Mouse (Mus musculus) hindbrain, embryonic 14.5 days (tissue): ENCODE measurements around the gene Gm28230. TPM values are rescaled to one million over a fixed set of nuclear protein-coding genes. Genes with fewer than 3 reads are reported as not detected.
A peak's percentile ranks its signal among the peaks of the same experiment; 100 is the strongest.

Experiments used
- ATAC-seq: fragments of 200-750 bp; cut with Nextera tagmentation; 2 replicates; pipeline ENCODE4 v1.8.0; 2017; ENCODE audit warnings: moderate number of reproducible peaks, mild to moderate bottlenecking, moderate TSS enrichment, moderate library complexity; ENCODE audit not compliant: low FRiP score
- DNase-seq: peaks from one replicate; pipeline ENCODE4 v3.0.0-alpha.2; 2015; ENCODE audit warnings: low spot score
- H3K27ac ChIP-seq: fragments of 300-500 bp; sonication (generic); 2 replicates; pipeline ENCODE4 v1.5.1; 2014; ENCODE audit warnings: mild to moderate bottlenecking, moderate library complexity
- H3K27me3 ChIP-seq: fragments of 300-500 bp; sonication (generic); 2 replicates; pipeline ENCODE4 v1.6.1; 2014; ENCODE audit warnings: mild to moderate bottlenecking, low read length, mixed read lengths; ENCODE audit not compliant: control insufficient read depth, insufficient read depth
- H3K36me3 ChIP-seq: fragments of 300-500 bp; sonication (generic); replicated peaks from 2 replicates; pipeline ENCODE4 v1.6.1; 2014; ENCODE audit not compliant: control insufficient read depth, insufficient read depth
- H3K4me1 ChIP-seq: fragments of 300-500 bp; sonication (generic); replicated peaks from 2 replicates; pipeline ENCODE4 v1.6.1; 2014; ENCODE audit warnings: antibody characterized with exemption, low read length, mixed read lengths; ENCODE audit not compliant: control insufficient read depth, insufficient read depth
- H3K4me2 ChIP-seq: fragments of 300-500 bp; sonication (generic); replicated peaks from 2 replicates; pipeline ENCODE4 v1.6.1; 2014; ENCODE audit warnings: mild to moderate bottlenecking, moderate library complexity
- H3K4me3 ChIP-seq: fragments of 300-500 bp; sonication (generic); replicated peaks from 2 replicates; pipeline ENCODE4 v1.5.1; 2014; ENCODE audit warnings: mild to moderate bottlenecking, low read length
- H3K9ac ChIP-seq: fragments of 300-500 bp; sonication (generic); 2 replicates; pipeline ENCODE4 v1.6.1; 2014
- H3K9me3 ChIP-seq: fragments of 300-500 bp; sonication (generic); 2 replicates; pipeline ENCODE4 v1.6.1; 2016; ENCODE audit warnings: low read length; ENCODE audit not compliant: control insufficient read depth
- WGBS: fragments of 180-500 bp; shearing (Covaris S2); extraction: QIAGEN DNeasy Blood & Tissue Kit; methylation state at CpG from one replicate; pipeline ENCODE4 v1.1.7; 2014; 5-methylcytosine and 5-hydroxymethylcytosine counted together
- polyA plus RNA-seq: library from polyadenylated mRNA; unstranded; fragments of >200 nt; fragmentation: Nextera tagmentation; extraction: Ambion mirVana; gene quantifications from 2 replicates; pipeline ENCODE4 v1.2.1, GENCODE M21; 2014

Gene Gm28230
- polyA plus RNA-seq, 1 experiment from 2014 or later, result 1.3 TPM

DNA sequence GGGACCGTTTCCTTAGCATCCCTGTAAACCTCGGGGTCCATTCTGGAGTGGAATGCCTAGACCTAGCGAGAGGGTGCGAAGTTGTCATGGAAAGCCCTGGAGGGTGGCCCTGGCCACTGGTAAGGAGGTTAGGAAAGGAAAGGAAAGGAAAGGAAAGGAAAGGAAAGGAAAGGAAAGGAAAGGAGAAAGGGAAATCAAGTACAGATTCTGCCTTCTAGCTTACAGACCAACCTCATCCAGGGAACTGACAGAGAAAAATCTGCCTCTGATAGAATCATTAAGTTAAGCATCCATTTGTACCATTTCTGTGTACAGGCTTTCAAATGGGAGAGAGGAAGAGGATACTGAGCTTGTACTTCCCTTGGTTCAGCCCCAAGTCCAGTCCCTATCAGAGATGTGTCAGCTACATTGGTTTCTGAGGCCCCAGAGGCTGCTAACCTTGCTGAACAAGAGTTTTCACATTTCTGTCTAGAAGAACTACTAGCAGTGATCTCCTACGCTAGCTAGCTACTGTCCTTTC lies 24.3 kb downstream of the Gm28230 start:
- peaks cover 94% of the 10 kb centered on the region for H3K27me3 ChIP-seq
- H3K4me2 ChIP-seq, result peak overlapping the region; percentile 55
- no peak for ATAC-seq
- WGBS, result 12% methylated on average over 5 of the region's 5 CpGs
- no peak for DNase-seq
- H3K36me3 ChIP-seq, result peaks cover 7% of the 10 kb centered on the region; the same call in 1 of the 2 replicates
- H3K4me3 ChIP-seq, result peak overlapping the region; percentile 34
- H3K9me3 ChIP-seq, result no peaks in the 10 kb centered on the region
- peaks cover 21% of the 10 kb centered on the region for H3K4me1 ChIP-seq
- H3K27ac ChIP-seq, result peak overlapping the region; percentile 94
- H3K9ac ChIP-seq, result peak overlapping the region; percentile 75; the same call in 1 of the 2 replicates

DNA sequence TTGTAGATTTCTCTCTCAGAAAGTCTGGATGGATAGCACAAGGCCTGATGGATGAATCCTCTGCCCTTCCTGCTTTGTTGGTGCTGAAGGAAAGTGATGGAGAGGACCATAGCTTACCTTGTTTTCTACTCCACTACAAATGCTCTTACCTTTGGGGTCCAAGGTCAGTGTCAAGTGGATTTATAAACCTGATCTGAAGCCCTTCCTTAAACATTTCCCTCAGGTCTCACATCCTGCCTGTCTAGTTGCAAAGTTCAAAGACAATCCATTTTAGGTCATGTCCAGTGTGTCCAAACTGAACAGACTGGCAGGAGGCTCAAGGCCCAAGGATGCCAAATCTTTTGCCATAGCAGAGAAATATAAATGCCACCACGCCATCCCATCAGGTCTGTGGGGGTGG lies 25.3 kb downstream of the Gm28230 start:
- WGBS, result 82% methylated on average over 1 of the region's 1 CpGs
- no peaks in the 10 kb centered on the region for H3K9me3 ChIP-seq
- H3K36me3 ChIP-seq, result peaks cover 1% of the 10 kb centered on the region; the same call in 1 of the 2 replicates
- peak overlapping the region; percentile 79 for H3K27ac ChIP-seq
- DNase-seq (no peak), ATAC-seq (no peak)
- H3K4me2 ChIP-seq, result no peak overlapping the region
- peaks cover 90% of the 10 kb centered on the region for H3K27me3 ChIP-seq
- 0 out of 2 replicates have a peak overlapping the region, but pooled peaks have one; percentile 64 for H3K9ac ChIP-seq
- H3K4me3 ChIP-seq, result no peak overlapping the region
- H3K4me1 ChIP-seq, result peaks cover 21% of the 10 kb centered on the region

DNA sequence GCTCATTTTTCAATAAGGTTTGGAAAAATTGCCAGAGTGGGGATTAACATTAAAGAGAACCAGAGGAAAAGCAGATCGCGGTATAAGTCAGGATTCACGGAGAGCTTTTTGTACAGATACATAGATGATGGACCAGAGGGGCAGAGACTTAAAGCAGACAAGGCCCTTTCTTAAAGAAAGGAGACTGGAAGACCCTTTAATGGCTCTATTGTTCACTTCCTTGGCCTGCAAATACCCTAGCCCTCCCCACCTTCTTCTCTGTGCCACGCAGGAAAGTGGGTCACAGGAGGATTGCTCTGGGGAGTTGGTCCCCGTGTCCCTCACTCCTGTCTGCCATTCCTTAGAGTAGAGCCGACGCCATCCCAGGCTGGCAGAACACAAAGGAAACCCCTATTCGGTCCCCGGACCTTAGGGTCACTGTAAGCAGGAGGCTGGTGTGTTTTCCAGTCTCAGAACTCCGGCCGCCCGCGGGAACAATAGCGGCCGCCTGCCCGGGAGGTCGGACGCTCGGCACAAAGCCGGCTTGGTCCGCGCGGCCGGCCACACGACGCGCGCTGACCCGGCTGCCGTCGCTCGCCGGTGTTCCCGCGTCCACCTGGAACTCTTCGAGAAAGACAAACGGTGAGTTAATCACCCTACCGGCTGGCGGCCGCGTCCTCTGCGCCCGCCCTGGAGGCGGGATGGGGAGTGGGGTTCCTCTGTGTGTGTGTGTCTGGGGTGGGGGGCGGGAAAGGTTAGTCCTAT lies 26.1 kb downstream of the Gm28230 start:
- Histone ChIP-seq H3K27me3 (peaks cover 87% of the 10 kb centered on the region), H3K4me3 (peak overlapping the region; percentile 31), H3K36me3 (no peaks in the 10 kb centered on the region), H3K4me2 (peak overlapping the region; percentile 64), H3K9ac (peak overlapping the region; percentile 64), H3K4me1 (peaks cover 21% of the 10 kb centered on the region), H3K27ac (peak overlapping the region; percentile 79), H3K9me3 (no peaks in the 10 kb centered on the region)
- ATAC-seq (no peak), DNase-seq (no peak)
- WGBS, result 2% methylated on average over 45 of the region's 45 CpGs

DNA sequence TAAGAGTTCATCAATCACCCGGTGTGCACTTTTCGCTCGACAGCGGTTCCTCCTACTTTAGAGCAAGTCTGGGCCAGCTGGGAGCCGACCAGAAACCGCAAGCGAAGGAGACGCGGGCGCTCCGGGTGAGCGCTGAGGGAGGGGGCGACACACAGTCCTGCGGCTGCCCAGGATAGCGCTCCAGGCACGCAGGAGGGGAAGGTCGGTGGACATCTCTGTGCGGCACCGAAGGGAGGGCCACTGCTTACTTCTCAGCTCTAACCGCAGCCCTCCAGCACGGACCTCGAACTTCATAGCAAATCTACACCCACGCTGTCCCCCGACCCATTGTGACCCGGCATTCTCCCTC lies 26.6 kb downstream of the Gm28230 start:
- WGBS, result 1% methylated on average over 25 of the region's 25 CpGs
- ATAC-seq (peak; percentile 40; the same call in 1 of the 2 replicates), DNase-seq (no peak)
- Histone ChIP-seq H3K27ac (peak overlapping the region; percentile 79), H3K4me3 (peak overlapping the region; percentile 31), H3K4me2 (peak overlapping the region; percentile 64), H3K36me3 (no peaks in the 10 kb centered on the region), H3K9ac (peak overlapping the region; percentile 64), H3K27me3 (peaks cover 89% of the 10 kb centered on the region), H3K4me1 (peaks cover 21% of the 10 kb centered on the region), H3K9me3 (no peaks in the 10 kb centered on the region)

DNA sequence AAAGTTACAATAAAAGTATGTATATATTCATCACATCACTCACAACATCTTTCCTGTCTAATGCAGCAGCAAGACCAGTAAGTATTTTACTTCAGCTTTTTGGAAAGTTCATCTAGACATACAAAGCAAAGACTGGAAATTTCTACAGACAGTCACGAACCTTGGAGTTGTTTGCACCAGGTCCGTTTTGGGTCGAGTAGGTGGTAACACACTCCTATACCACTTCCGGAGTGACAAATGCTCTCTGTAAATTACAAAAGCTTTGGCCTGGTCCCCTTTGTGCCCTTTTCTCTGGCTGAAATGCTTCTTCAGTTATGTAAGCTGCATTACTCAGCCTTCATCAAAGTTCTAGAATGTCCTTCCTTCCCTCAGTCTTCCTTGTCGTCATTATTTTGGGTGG lies 27.2 kb downstream of the Gm28230 start:
- Histone ChIP-seq H3K4me1 (peaks cover 21% of the 10 kb centered on the region), H3K27me3 (peaks cover 91% of the 10 kb centered on the region), H3K9me3 (no peaks in the 10 kb centered on the region), H3K9ac (no peak overlapping the region), H3K36me3 (no peaks in the 10 kb centered on the region), H3K4me3 (no peak overlapping the region), H3K27ac (no peak overlapping the region), H3K4me2 (peak overlapping the region; percentile 64; the same call in 1 of the 2 replicates)
- ATAC-seq (no peak), DNase-seq (no peak)
- 18% methylated on average over 5 of the region's 5 CpGs for WGBS

DNA sequence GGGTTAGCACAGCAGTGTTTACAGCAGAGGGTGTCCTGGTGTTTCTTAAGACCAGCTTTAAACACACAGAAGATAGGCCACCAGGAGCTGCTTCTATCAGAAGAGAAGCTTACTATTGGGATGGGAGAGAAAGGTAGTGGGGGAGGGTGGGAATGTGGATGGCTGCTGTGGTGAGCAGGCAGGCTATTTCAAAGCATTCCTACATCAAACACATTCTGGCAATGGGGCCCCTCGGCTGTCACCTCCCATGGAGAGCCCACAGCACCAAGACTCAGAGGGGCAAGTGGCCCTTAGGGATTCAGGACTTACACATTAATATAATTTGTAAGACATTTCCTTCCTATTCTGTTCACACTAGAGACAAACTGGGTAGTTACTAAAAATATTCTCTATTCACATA lies 33.6 kb downstream of the Gm28230 start:
- Histone ChIP-seq H3K4me2 (no peak overlapping the region), H3K27me3 (peaks cover 87% of the 10 kb centered on the region), H3K36me3 (no peaks in the 10 kb centered on the region), H3K4me1 (peaks cover 16% of the 10 kb centered on the region), H3K9ac (no peak overlapping the region), H3K27ac (no peak overlapping the region), H3K4me3 (no peak overlapping the region), H3K9me3 (no peaks in the 10 kb centered on the region)
- no peak for ATAC-seq
- WGBS, result 8% methylated on average over 1 of the region's 1 CpGs
- DNase-seq, result no peak

DNA sequence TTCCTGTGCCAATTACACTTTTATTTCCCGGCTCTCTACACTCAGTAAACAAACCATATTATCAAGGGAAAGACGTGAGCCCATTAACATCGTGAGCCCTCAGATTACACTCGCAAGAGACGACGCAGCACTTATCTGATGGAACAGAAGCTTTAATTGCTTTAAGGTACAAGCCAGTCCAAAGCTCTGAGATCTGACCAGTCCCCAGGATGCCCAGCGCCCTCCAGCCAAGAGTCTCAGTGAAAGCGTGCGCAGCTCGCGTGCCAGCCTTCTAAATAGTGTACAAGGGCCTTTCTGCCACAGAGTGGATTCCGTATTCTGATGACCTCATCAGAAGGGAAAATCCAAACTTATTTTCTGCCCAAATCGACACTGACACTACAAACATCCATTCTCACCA lies 35.4 kb downstream of the Gm28230 start:
- DNase-seq (no peak), ATAC-seq (no peak)
- no peak overlapping the region for H3K27ac ChIP-seq
- peak overlapping the region; percentile 96 for H3K4me2 ChIP-seq
- no peaks in the 10 kb centered on the region for H3K36me3 ChIP-seq
- 7% methylated on average over 13 of the region's 13 CpGs for WGBS
- peaks cover 16% of the 10 kb centered on the region for H3K4me1 ChIP-seq
- no peak overlapping the region for H3K4me3 ChIP-seq
- no peak overlapping the region for H3K9ac ChIP-seq
- H3K27me3 ChIP-seq, result peaks cover 90% of the 10 kb centered on the region
- no peaks in the 10 kb centered on the region for H3K9me3 ChIP-seq

DNA sequence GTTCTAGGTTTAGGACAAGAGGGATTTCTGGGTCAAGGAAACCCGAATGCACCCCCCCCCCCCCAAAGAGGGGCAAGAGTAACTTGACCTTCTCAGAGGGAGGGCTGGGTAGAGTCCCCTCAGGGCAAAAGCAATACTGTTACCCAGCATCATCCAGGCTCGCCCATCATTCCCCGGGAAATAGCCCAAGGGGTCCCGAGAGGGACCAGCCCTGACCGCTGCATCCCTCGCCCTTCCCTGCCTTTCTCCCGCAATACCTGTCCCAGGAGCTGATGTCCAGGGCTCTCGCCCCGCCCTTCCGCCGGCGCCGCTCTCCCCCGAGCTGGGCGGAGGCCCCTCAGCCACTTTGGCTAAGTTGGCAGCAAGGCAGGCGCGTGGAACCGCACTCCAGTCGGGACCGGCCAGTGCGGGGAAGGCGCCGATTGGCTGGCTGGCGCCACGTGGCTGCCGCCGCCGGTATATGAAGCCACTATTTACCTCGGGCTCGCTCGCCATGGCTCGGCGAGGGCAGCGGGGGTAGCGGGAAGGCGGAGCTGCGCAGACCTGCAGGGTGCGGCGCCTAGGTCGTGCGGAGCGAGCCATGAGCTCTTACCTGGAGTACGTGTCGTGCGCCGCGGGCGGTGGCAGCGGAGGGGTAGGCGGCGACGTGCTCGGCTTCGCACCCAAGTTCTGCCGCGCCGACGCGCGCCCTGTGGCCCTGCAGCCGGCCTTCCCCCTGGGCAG lies 36.2 kb downstream of the Gm28230 start, which contains the start of gene Hoxd1:
Gene Hoxd1 (plus strand): TSS at position 459 of the 723 bp plus-strand sequence.
- peaks cover 84% of the 10 kb centered on the region for H3K27me3 ChIP-seq
- peak within 1 kb of the TSS; percentile 34; the same call in 1 of the 2 replicates for H3K9ac ChIP-seq
- WGBS, result under 1% methylated on average over 60 of the region's 61 CpGs
- no peak within 1 kb of the TSS for H3K27ac ChIP-seq
- H3K4me1 ChIP-seq, result peaks cover 16% of the 10 kb centered on the region
- DNase-seq (no peak), ATAC-seq (peak; percentile 84)
- H3K36me3 ChIP-seq, result no peaks in the 10 kb centered on the region
- peak within 1 kb of the TSS; percentile 96 for H3K4me2 ChIP-seq
- H3K4me3 ChIP-seq, result peak within 1 kb of the TSS; percentile 57
- H3K9me3 ChIP-seq, result no peaks in the 10 kb centered on the region

DNA sequence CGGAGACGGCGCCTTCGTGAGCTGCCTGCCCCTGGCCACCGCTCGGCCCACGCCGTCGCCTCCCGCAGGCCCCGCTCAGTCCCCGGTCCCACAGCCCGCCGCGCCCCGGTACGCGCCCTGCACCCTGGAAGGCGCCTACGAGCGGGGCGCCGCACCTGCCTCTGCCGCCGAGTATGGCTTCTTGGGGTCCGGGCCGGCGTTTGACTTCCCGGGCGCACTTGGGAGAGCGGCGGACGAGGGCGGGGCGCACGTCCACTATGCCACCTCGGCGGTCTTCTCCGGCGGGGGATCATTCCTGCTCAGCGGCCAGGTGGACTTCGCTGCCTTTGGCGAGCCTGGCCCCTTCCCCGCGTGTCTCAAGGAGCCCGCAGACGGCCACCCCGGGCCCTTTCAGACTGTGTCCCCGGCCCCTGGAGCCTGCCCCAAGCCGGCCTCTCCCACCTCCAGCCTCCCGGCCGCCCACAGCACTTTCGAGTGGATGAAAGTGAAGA lies 36.8 kb downstream of the Gm28230 start:
- ATAC-seq, result peak; percentile 40
- peaks cover 78% of the 10 kb centered on the region for H3K27me3 ChIP-seq
- H3K4me1 ChIP-seq, result peaks cover 16% of the 10 kb centered on the region
- H3K4me2 ChIP-seq, result peak overlapping the region; percentile 96
- no peak for DNase-seq
- peak overlapping the region; percentile 34; the same call in 1 of the 2 replicates for H3K9ac ChIP-seq
- H3K9me3 ChIP-seq, result no peaks in the 10 kb centered on the region
- H3K4me3 ChIP-seq, result peak overlapping the region; percentile 57
- no peaks in the 10 kb centered on the region for H3K36me3 ChIP-seq
- no peak overlapping the region for H3K27ac ChIP-seq
- WGBS, result 1% methylated on average over 53 of the region's 53 CpGs
